ENCODE assay signal across 11 mouse cellular contexts in the genomic region with DNA sequence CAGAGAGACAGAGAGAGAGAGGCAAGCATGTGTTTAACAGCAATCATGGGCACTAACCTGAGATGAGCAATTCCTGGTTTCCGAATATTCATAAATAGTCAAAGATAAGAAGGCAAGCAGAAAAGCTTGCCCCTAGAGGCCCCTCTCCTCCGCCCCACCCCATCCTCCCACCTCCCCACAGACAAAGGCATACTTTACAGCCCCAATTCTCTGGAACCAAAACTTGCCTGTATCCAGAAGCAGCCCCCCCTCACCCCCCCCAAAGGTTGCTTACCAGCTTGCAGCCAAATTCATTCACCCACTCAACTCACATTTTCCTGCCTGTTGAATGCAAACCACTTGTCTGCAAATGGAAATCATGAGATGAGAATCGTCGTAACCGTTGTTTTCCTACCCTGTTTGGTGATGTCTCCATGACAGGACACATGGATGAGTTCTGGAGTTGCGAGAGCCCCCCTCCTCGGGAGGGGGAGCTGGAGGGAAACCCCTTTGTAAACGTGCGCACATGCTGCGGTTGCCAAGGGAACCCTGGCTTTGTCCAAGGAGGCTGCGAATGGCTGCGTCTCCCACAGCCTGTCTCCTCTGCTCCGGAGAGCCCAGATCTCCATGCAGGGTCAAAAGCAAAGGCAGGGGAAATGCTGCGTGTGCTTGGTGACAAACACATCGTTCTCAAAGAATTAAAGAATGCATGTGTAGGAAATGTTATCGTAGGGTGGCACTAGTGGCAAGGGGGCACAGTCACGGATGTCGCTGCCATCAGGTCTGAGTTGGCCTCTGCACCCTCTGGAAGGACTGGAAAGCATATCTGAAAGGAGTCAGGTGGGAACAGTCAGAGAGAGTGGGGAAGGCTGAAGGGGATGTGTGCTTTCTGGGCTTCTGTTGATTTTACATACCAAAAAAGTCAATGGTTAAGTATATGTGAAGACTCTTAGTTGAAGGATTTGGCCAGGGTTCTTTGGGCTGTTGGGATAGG.
DNase-seq lines count a peak whose midpoint lies in the region; ATAC-seq and TF ChIP-seq lines count a peak whose summit lies in the region.
"Had no signal": no experiment of that assay in that cellular context is flagged by ENCODE, and none has a peak within 500 bp of the region (broad histone marks: within the 10 kb centered on the region; RNA-seq: fewer than 3 reads in every experiment).

No protein-coding gene starts in this region.

- H3K27ac ChIP-seq in forebrain, postnatal 0 days (ENCODE audit: low read depth, low read length), result 0 out of 2 replicates have a peak overlapping the region, but pooled peaks have one; percentile 35
- H3K27ac ChIP-seq in midbrain, embryonic 16.5 days (ENCODE audit: low read length), result peak overlapping the region; percentile 62; the same call in 1 of the 2 replicates
- no peak overlapping the region for H3K27ac ChIP-seq in kidney, embryonic 15.5 days
- H3K27ac ChIP-seq: kidney, postnatal 0 days had no signal

- 9% methylated on average over 18 of the region's 18 CpGs for WGBS in forebrain, postnatal 0 days
- WGBS in midbrain, embryonic 16.5 days, result 13% methylated on average over 18 of the region's 18 CpGs
- whole genome bisulfite sequencing in kidney, embryonic 15.5 days, result 45% methylated on average over 18 of the region's 18 CpGs

- peak overlapping the region; percentile 41 for H3K9ac ChIP-seq in forebrain, postnatal 0 days
- H3K9ac ChIP-seq in midbrain, embryonic 16.5 days (ENCODE audit: low read depth, low read length), result peak overlapping the region; percentile 57
- no peak overlapping the region for H3K9ac ChIP-seq in kidney, embryonic 15.5 days

- peak overlapping the region; percentile 47 for H3K4me2 ChIP-seq in forebrain, postnatal 0 days (ENCODE audit: low read depth)
- peak overlapping the region; percentile 60 for H3K4me2 ChIP-seq in midbrain, embryonic 16.5 days (ENCODE audit: low read length)
- no peak overlapping the region for H3K4me2 ChIP-seq in kidney, embryonic 15.5 days

- no peaks in the 10 kb centered on the region for H3K36me3 ChIP-seq in forebrain, postnatal 0 days (ENCODE audit: insufficient read depth)
- H3K36me3 ChIP-seq in midbrain, embryonic 16.5 days (ENCODE audit: control insufficient read depth, insufficient read depth, low read length), result no peaks in the 10 kb centered on the region
- no peaks in the 10 kb centered on the region for H3K36me3 ChIP-seq in kidney, embryonic 15.5 days

- TF ChIP-seq CTCF in forebrain, postnatal 0 days (IDR thresholded peaks at IDR 0.05; ENCODE audit: low read depth), result no peak

- H3K4me1 ChIP-seq in forebrain, postnatal 0 days (ENCODE audit: insufficient read depth), result peaks cover 12% of the 10 kb centered on the region
- H3K4me1 ChIP-seq in midbrain, embryonic 16.5 days (ENCODE audit: control insufficient read depth, insufficient read depth, low read length), result peaks cover 12% of the 10 kb centered on the region
- no peaks in the 10 kb centered on the region for H3K4me1 ChIP-seq in kidney, embryonic 15.5 days

- peak; percentile 23 to 36 for DNase-seq in cerebellum, postnatal 14 days
- peak; percentile 48 for DNase-seq in brain, adult 2 months (ENCODE audit: low read depth, low spot score)
- DNase-seq in forebrain, postnatal 0 days, result peak; percentile 84
- DNase-seq in kidney, adult 9 months, result no peak
- DNase-seq: thymus, postnatal 36 days had no signal

- peak overlapping the region; percentile 38 for H3K4me3 ChIP-seq in forebrain, postnatal 0 days (ENCODE audit: low read depth, low read length)
- H3K4me3 ChIP-seq in midbrain, embryonic 16.5 days (ENCODE audit: low read depth, low read length), result peak overlapping the region; percentile 34
- no peak overlapping the region for H3K4me3 ChIP-seq in kidney, embryonic 15.5 days (replicated peaks)

- ATAC-seq in cerebellum, adult (ENCODE audit: insufficient number of reproducible peaks, low FRiP score, low TSS enrichment), result no peak
- peak; percentile 96 for ATAC-seq in forebrain, postnatal 0 days
- peak; percentile 92 for ATAC-seq in midbrain, embryonic 16.5 days
- no peak for ATAC-seq in kidney, embryonic 15.5 days (replicated peaks; ENCODE audit: low FRiP score)
- ATAC-seq in CD4-positive, CD25-positive, alpha-beta regulatory T cell, adult 4 months, result no peak
- ATAC-seq: Patski had no signal

- H3K9me3 ChIP-seq in forebrain, postnatal 0 days (ENCODE audit: low read length), result no peaks in the 10 kb centered on the region
- no peaks in the 10 kb centered on the region for H3K9me3 ChIP-seq in midbrain, embryonic 16.5 days (replicated peaks; ENCODE audit: control insufficient read depth, low read length, poor library complexity, severe bottlenecking)
- H3K9me3 ChIP-seq in kidney, embryonic 15.5 days (replicated peaks), result no peaks in the 10 kb centered on the region

- no peaks in the 10 kb centered on the region for H3K27me3 ChIP-seq in forebrain, postnatal 0 days (ENCODE audit: insufficient read depth, low read length)
- H3K27me3 ChIP-seq in midbrain, embryonic 16.5 days (ENCODE audit: control insufficient read depth, insufficient read depth, low read depth, low read length), result no peaks in the 10 kb centered on the region
- 0 out of 2 replicates have a peak, but pooled peaks cover 6% of the 10 kb centered on the region for H3K27me3 ChIP-seq in kidney, embryonic 15.5 days
- H3K27me3 ChIP-seq: Patski had no signal

Comparison
In these comparisons a context has a peak if more than half of its experiments do, and no peak if none do; other contexts are left out.
1. ATAC-seq: peak in forebrain, postnatal 0 days (single experiment) and midbrain, embryonic 16.5 days (single experiment); none in cerebellum, adult (single experiment), kidney, embryonic 15.5 days (single experiment) and CD4-positive, CD25-positive, alpha-beta regulatory T cell, adult 4 months (single experiment).